Mouse (Mus musculus): ENCODE data around the gene Shmt2. TPM values are rescaled to one million over a fixed set of nuclear protein-coding genes. Genes with fewer than 3 reads are reported as not detected.

Gene Shmt2
- polyA plus RNA-seq (2017; shearing (Covaris generic)), result 106 TPM

GRCm38 (mm10) chr10:127522088-127522581 lies at the start of gene Shmt2:
Shmt2 (minus strand) TSS chr10:127522444.

DNA sequence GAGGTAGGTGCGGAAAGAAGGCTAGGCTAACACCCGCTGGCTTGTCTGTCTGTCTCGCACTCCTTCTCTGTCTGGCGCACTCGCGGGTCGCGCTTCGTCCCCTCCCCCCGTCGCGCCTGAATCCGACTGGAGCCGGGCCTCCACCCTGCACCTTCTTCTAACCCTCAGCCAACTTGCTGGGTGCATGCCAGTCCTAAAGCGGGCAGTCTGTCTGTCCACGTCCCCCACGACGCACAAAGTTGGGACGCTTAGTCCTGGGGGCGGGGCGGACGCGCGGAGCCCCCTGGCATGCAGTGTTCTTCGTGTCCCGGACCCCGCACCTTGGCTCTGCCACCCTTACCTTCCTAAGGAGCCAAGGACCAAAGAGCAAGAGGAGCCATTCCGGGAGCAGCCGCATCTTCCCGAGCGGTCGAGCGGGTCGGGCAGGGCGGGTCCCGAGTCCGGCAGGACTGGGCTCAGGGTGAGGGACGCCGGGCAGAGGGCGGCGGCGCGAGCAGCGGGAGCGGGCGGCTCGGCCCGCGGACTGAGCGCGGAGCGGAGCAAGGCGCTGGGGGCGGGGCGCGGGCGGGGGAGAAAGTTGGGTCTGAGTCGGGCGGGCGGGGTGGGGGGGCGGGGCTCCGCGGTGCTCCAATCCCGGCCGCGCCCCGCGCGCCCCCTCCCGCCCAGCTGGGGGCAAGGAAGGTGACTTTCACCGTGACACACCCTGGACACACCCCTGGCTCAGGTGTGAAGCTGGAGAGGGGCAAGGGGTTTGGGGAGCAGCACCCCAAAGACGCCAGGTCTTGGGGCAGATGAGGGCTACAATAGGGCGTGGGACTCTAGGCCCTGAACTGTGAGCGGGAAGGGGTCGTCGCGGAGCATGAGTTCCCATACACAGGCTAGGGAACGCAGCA lies 12.0 kb upstream of the Shmt2 start, which contains the start of gene Nxph4:
Nxph4 (minus strand) TSS at position 524 of the 893 bp plus-strand sequence.

DNA sequence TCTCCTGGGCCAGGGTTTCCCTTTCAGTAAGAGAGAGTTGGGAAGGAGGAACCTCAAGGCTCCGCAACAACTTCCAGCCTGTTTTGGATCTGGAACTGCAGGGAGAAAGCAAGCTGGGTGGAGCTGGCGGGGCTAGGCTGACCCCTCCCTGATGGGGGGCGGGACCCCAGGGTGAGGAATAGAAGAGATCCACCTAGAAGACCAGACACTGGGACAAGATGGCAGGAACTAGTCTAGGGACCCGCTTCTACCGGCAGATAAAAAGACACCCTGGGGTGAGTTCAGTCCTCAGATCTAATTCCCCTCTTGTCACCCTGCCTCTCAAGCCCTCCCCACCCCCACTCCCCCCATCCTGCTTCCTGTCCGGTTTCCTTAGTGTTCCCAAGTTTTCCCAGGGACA lies 7.5 kb downstream of the Shmt2 start, which contains the start of gene Ndufa4l2:
Ndufa4l2 (plus strand) TSS at position 204 of the 400 bp plus-strand sequence.

GRCm38 (mm10) chr10:127500894-127501893 lies 21.1 kb downstream of the Shmt2 start, which contains the start of gene Stac3:
Stac3 (plus strand) TSS chr10:127501686.

Other genes starting within 250 kb of the Shmt2 start
- 8.3 TPM for gene Mbd6, start 233.4 kb downstream of the Shmt2 start, polyA plus RNA-seq (2017; shearing (Covaris generic))
- 86.1 TPM for gene Mars, start 210.7 kb downstream of the Shmt2 start, polyA plus RNA-seq (2017; shearing (Covaris generic))
- 101 TPM for gene Arhgap9, start 200.5 kb downstream of the Shmt2 start, polyA plus RNA-seq (2017; shearing (Covaris generic))
- gene Gli1, start 180.5 kb downstream of the Shmt2 start, polyA plus RNA-seq (2017; shearing (Covaris generic)), result 0.42 TPM
- gene Inhbe, start 168.0 kb downstream of the Shmt2 start, polyA plus RNA-seq (2017; shearing (Covaris generic)), result not detected
- not detected for gene Inhbc, start 152.0 kb downstream of the Shmt2 start, polyA plus RNA-seq (2017; shearing (Covaris generic))
- gene R3hdm2, start 142.1 kb downstream of the Shmt2 start, polyA plus RNA-seq (2017; shearing (Covaris generic)), result 11.4 TPM
- gene Stac3, start 20.8 kb downstream of the Shmt2 start, polyA plus RNA-seq (2017; shearing (Covaris generic)), result 0.47 TPM
- gene Ndufa4l2, start 7.5 kb downstream of the Shmt2 start, polyA plus RNA-seq (2017; shearing (Covaris generic)), result not detected
- not detected for gene Nxph4, start 12.1 kb upstream of the Shmt2 start, polyA plus RNA-seq (2017; shearing (Covaris generic))
- 1.3 TPM for gene Lrp1, start 98.7 kb upstream of the Shmt2 start, polyA plus RNA-seq (2017; shearing (Covaris generic))
- gene Stat6, start 120.5 kb upstream of the Shmt2 start, polyA plus RNA-seq (2017; shearing (Covaris generic)), result 289 TPM
- 10.1 TPM for gene Nemp1, start 144.5 kb upstream of the Shmt2 start, polyA plus RNA-seq (2017; shearing (Covaris generic))
- gene Nab2, start 146.1 kb upstream of the Shmt2 start, polyA plus RNA-seq (2017; shearing (Covaris generic)), result 66.6 TPM
- not detected for gene Myo1a, start 182.7 kb upstream of the Shmt2 start, polyA plus RNA-seq (2017; shearing (Covaris generic))
- not detected for gene Tac2, start 202.0 kb upstream of the Shmt2 start, polyA plus RNA-seq (2017; shearing (Covaris generic))
- gene Zbtb39, start 217.1 kb upstream of the Shmt2 start, polyA plus RNA-seq (2017; shearing (Covaris generic)), result 0.43 TPM
- gene Gpr182, start 229.3 kb upstream of the Shmt2 start, polyA plus RNA-seq (2017; shearing (Covaris generic)), result 0.11 TPM
- 0.22 TPM for gene Rdh1, start 237.3 kb upstream of the Shmt2 start, polyA plus RNA-seq (2017; shearing (Covaris generic))
- gene Rdh16f1, start 237.3 kb upstream of the Shmt2 start, polyA plus RNA-seq (2017; shearing (Covaris generic)), result not detected

Data from CD4-positive, CD25-positive, alpha-beta regulatory T cell, adult 9 weeks (primary cell).